Mouse (Mus musculus): ENCODE data around the gene Dpep3.
A peak's percentile ranks its signal among the peaks of the same experiment; 100 is the strongest.

Dpep3 gene

GRCm38 (mm10) chr8:105971019-105971720 is 8.1 kb downstream of the Dpep3 start:
- DNase-seq, result no peak

- no peak for DNase-seq
These were observed 9.9 kb downstream of the Dpep3 start for GRCm38 (mm10) chr8:105969367-105969766.

- DNase-seq, result no peak
These were observed 12.4 kb downstream of the Dpep3 start for GRCm38 (mm10) chr8:105966692-105967311.

GRCm38 (mm10) chr8:105965905-105966341 is 13.3 kb downstream of the Dpep3 start, which contains the start of gene Slc12a4:
Slc12a4 (minus strand) TSS chr8:105966097.
- peak; percentile 43 for DNase-seq

- no peak for DNase-seq
These were observed 13.8 kb downstream of the Dpep3 start for GRCm38 (mm10) chr8:105965266-105965904.

- no peak for DNase-seq
These were observed 14.5 kb downstream of the Dpep3 start for GRCm38 (mm10) chr8:105964506-105965265.

- no peak for DNase-seq
These were observed 17.7 kb downstream of the Dpep3 start for GRCm38 (mm10) chr8:105961536-105961935.

GRCm38 (mm10) chr8:105961101-105961500 is 18.1 kb downstream of the Dpep3 start:
- no peak for DNase-seq

- DNase-seq, result no peak
These were observed 19.9 kb downstream of the Dpep3 start for GRCm38 (mm10) chr8:105959350-105959749.

GRCm38 (mm10) chr8:105957813-105958212 is 21.4 kb downstream of the Dpep3 start:
- no peak for DNase-seq

GRCm38 (mm10) chr8:105956556-105956955 is 22.7 kb downstream of the Dpep3 start:
- no peak for DNase-seq

GRCm38 (mm10) chr8:105951057-105951659 is 28.1 kb downstream of the Dpep3 start:
- DNase-seq, result peak; percentile 71

- DNase-seq, result peak; percentile 52
These were observed 29.9 kb downstream of the Dpep3 start for GRCm38 (mm10) chr8:105949350-105949749.

GRCm38 (mm10) chr8:105943321-105943739 is 35.9 kb downstream of the Dpep3 start, which contains the start of gene Lcat:
Lcat (minus strand) TSS chr8:105943382.
- peak; percentile 64 for DNase-seq

- no peak for DNase-seq
These were observed 36.7 kb downstream of the Dpep3 start for GRCm38 (mm10) chr8:105942542-105942941.

- no peak for DNase-seq
These were observed 37.2 kb downstream of the Dpep3 start for GRCm38 (mm10) chr8:105942026-105942425.

GRCm38 (mm10) chr8:105938306-105938669 is 40.9 kb downstream of the Dpep3 start, which contains the start of gene Psmb10:
Psmb10 (minus strand) TSS chr8:105938444.
- DNase-seq, result no peak

GRCm38 (mm10) chr8:105937496-105938305 is 41.5 kb downstream of the Dpep3 start:
- DNase-seq, result peak; percentile 36

- peak; percentile 93 for DNase-seq
These were observed 42.3 kb downstream of the Dpep3 start for GRCm38 (mm10) chr8:105936866-105937475.

- DNase-seq, result no peak
These were observed 43.2 kb downstream of the Dpep3 start for GRCm38 (mm10) chr8:105935863-105936603.

Measured in layer of hippocampus, adult 9-11 months (tissue).